Mouse (Mus musculus): ENCODE results near the gene Gm4884.
"Not testable (repeated sequence)": the region's sequence is repeated elsewhere in the genome, so short reads cannot be mapped to it uniquely, and the experiment has no call there.

Gm4884 gene

GRCm38 (mm10) chr7:41032419-41032818, at the start of gene Gm4884:
Gene Gm4884 (plus strand): TSS chr7:41032719.
- not testable (repeated sequence) for DNase-seq (ENCODE audit: low read depth, low spot score)

GRCm38 (mm10) chr7:40987243-40987642, 45.3 kb upstream of the Gm4884 start, which contains the start of gene 4930433I11Rik:
Gene 4930433I11Rik (plus strand): TSS chr7:40987543.
- no peak for DNase-seq (ENCODE audit: low read depth, low spot score)

GRCm38 (mm10) chr7:41044058-41044457, 11.5 kb downstream of the Gm4884 start:
- not testable (repeated sequence) for DNase-seq (ENCODE audit: low read depth, low spot score)
